Mouse (Mus musculus): ENCODE measurements around the gene Fam71b. TPM values are rescaled to one million over a fixed set of nuclear protein-coding genes. Genes with fewer than 3 reads are reported as not detected.

The Fam71b gene
- polyA plus RNA-seq, 1 experiment from 2014 or later: not detected

GRCm38 (mm10) chr11:46372331-46372953, 23.9 kb upstream of the Fam71b start:
- H3K9me3 ChIP-seq (replicated peaks; ENCODE audit: low read length): no peaks in the 10 kb centered on the region

GRCm38 (mm10) chr11:46373071-46374030, 23.0 kb upstream of the Fam71b start:
- Histone ChIP-seq H3K27me3 (ENCODE audit: insufficient read depth, low read length) (no peaks in the 10 kb centered on the region), H3K4me3 (replicated peaks; ENCODE audit: low read depth, low read length) (no peak overlapping the region), H3K9me3 (replicated peaks; ENCODE audit: low read length) (no peaks in the 10 kb centered on the region), H3K4me1 (replicated peaks; ENCODE audit: insufficient read depth, low read length) (no peaks in the 10 kb centered on the region), H3K27ac (no peak overlapping the region), H3K4me2 (ENCODE audit: low read length) (no peak overlapping the region), H3K36me3 (ENCODE audit: insufficient read depth, low read length) (no peaks in the 10 kb centered on the region), H3K9ac (ENCODE audit: low read depth, low read length) (no peak overlapping the region)
- no peak for DNase-seq (ENCODE audit: low spot score)
- WGBS: 79% methylated on average over 13 of the region's 13 CpGs
- TF ChIP-seq CTCF (IDR thresholded peaks at IDR 0.05; ENCODE audit: low read depth): no peak
- no peak for ATAC-seq (replicated peaks; ENCODE audit: low FRiP score, low read depth)

More at GRCm38 (mm10) chr11:46372331-46372953, 23.9 kb upstream of the Fam71b start:
- Histone ChIP-seq H3K4me2 (ENCODE audit: low read length) (no peak overlapping the region), H3K36me3 (ENCODE audit: insufficient read depth, low read length) (no peaks in the 10 kb centered on the region), H3K4me3 (replicated peaks; ENCODE audit: low read depth, low read length) (no peak overlapping the region), H3K4me1 (replicated peaks; ENCODE audit: insufficient read depth, low read length) (no peaks in the 10 kb centered on the region), H3K9ac (ENCODE audit: low read depth, low read length) (no peak overlapping the region), H3K27me3 (ENCODE audit: insufficient read depth, low read length) (no peaks in the 10 kb centered on the region), H3K27ac (no peak overlapping the region)
- ATAC-seq (replicated peaks; ENCODE audit: low FRiP score, low read depth) (no peak), DNase-seq (ENCODE audit: low spot score) (no peak)
- no peak for TF ChIP-seq CTCF (IDR thresholded peaks at IDR 0.05; ENCODE audit: low read depth)
- 79% methylated on average over 8 of the region's 8 CpGs for WGBS

- no peak for DNase-seq (ENCODE audit: low spot score)
- Histone ChIP-seq H3K4me2 (ENCODE audit: low read length) (no peak overlapping the region), H3K9me3 (replicated peaks; ENCODE audit: low read length) (no peaks in the 10 kb centered on the region), H3K4me3 (replicated peaks; ENCODE audit: low read depth, low read length) (no peak overlapping the region), H3K4me1 (replicated peaks; ENCODE audit: insufficient read depth, low read length) (no peaks in the 10 kb centered on the region), H3K27ac (no peak overlapping the region), H3K9ac (ENCODE audit: low read depth, low read length) (no peak overlapping the region), H3K36me3 (ENCODE audit: insufficient read depth, low read length) (no peaks in the 10 kb centered on the region), H3K27me3 (ENCODE audit: insufficient read depth, low read length) (no peaks in the 10 kb centered on the region)
- no peak for TF ChIP-seq CTCF (IDR thresholded peaks at IDR 0.05; ENCODE audit: low read depth)
- no peak for ATAC-seq (replicated peaks; ENCODE audit: low FRiP score, low read depth)
- WGBS: 81% methylated on average over 8 of the region's 8 CpGs
Observed at GRCm38 (mm10) chr11:46375015-46375414, 21.3 kb upstream of the Fam71b start.

- H3K4me2 ChIP-seq (ENCODE audit: low read length): no peak overlapping the region
- no peak for TF ChIP-seq CTCF (IDR thresholded peaks at IDR 0.05; ENCODE audit: low read depth)
- H3K9me3 ChIP-seq (replicated peaks; ENCODE audit: low read length): no peaks in the 10 kb centered on the region
- H3K4me3 ChIP-seq (replicated peaks; ENCODE audit: low read depth, low read length): no peak overlapping the region
- no peak overlapping the region for H3K9ac ChIP-seq (ENCODE audit: low read depth, low read length)
- WGBS: 81% methylated on average over 1 of the region's 1 CpGs
- no peaks in the 10 kb centered on the region for H3K4me1 ChIP-seq (replicated peaks; ENCODE audit: insufficient read depth, low read length)
- H3K27ac ChIP-seq: no peak overlapping the region
- DNase-seq (ENCODE audit: low spot score) (no peak), ATAC-seq (replicated peaks; ENCODE audit: low FRiP score, low read depth) (no peak)
- H3K27me3 ChIP-seq (ENCODE audit: insufficient read depth, low read length): no peaks in the 10 kb centered on the region
- H3K36me3 ChIP-seq (ENCODE audit: insufficient read depth, low read length): no peaks in the 10 kb centered on the region
Observed at GRCm38 (mm10) chr11:46377316-46377715, 19.0 kb upstream of the Fam71b start.

GRCm38 (mm10) chr11:46377819-46378782, 18.3 kb upstream of the Fam71b start:
- H3K4me2 ChIP-seq (ENCODE audit: low read length): no peak overlapping the region
- 88% methylated on average over 8 of the region's 8 CpGs for WGBS
- DNase-seq (ENCODE audit: low spot score) (no peak), ATAC-seq (replicated peaks; ENCODE audit: low FRiP score, low read depth) (no peak)
- no peak overlapping the region for H3K9ac ChIP-seq (ENCODE audit: low read depth, low read length)
- no peak overlapping the region for H3K4me3 ChIP-seq (replicated peaks; ENCODE audit: low read depth, low read length)
- no peaks in the 10 kb centered on the region for H3K4me1 ChIP-seq (replicated peaks; ENCODE audit: insufficient read depth, low read length)
- H3K27ac ChIP-seq: no peak overlapping the region
- H3K9me3 ChIP-seq (replicated peaks; ENCODE audit: low read length): no peaks in the 10 kb centered on the region
- no peaks in the 10 kb centered on the region for H3K27me3 ChIP-seq (ENCODE audit: insufficient read depth, low read length)
- no peak for TF ChIP-seq CTCF (IDR thresholded peaks at IDR 0.05; ENCODE audit: low read depth)
- H3K36me3 ChIP-seq (ENCODE audit: insufficient read depth, low read length): no peaks in the 10 kb centered on the region

Measured in kidney, postnatal 0 days (tissue).